Mouse (Mus musculus) liver, embryonic 14.5 days (tissue): ENCODE measurements around the gene Apbb2. TPM values are rescaled to one million over a fixed set of nuclear protein-coding genes. Genes with fewer than 3 reads are reported as not detected.

ENCODE experiments used
- ATAC-seq: fragments of 200-750 bp; cut with Nextera tagmentation; 2 replicates; pipeline ENCODE4 v1.8.0; 2017; ENCODE audit warnings: moderate number of reproducible peaks, mild to moderate bottlenecking, moderate library complexity; ENCODE audit not compliant: insufficient read depth
- DNase-seq, 3 experiments: peaks; one replicate each; pipeline ENCODE4 v3.0.0-alpha.2; 2012 to 2013; ENCODE audit warnings: low read depth in 3 of 3, low spot score in 3 of 3
- H3K27ac ChIP-seq: fragments of 300-500 bp; sonication (generic); 2 replicates; pipeline ENCODE4 v1.5.1; 2014; ENCODE audit warnings: moderate library complexity, mild to moderate bottlenecking, control low read depth, inconsistent platforms
- H3K27me3 ChIP-seq: fragments of 300-500 bp; sonication (generic); 2 replicates; pipeline ENCODE4 v1.6.1; 2014; ENCODE audit warnings: mild to moderate bottlenecking, low read length, moderate library complexity; ENCODE audit not compliant: control insufficient read depth, insufficient read depth
- H3K36me3 ChIP-seq: fragments of 300-500 bp; sonication (generic); replicated peaks from 2 replicates; pipeline ENCODE4 v1.6.1; 2014; ENCODE audit warnings: low read depth; ENCODE audit not compliant: control insufficient read depth, insufficient read depth
- H3K4me1 ChIP-seq, 2 experiments: fragments of 200-500 bp in 1 of 2; fragments of 300-500 bp in 1 of 2; sonication (generic) in 1 of 2; replicated peaks; 2 replicates each; pipeline ENCODE4 v1.6.1; 2012 to 2014; ENCODE audit warnings: antibody characterized with exemption in 1 of 2, inconsistent platforms in 1 of 2, low read length in 1 of 2; ENCODE audit not compliant: control insufficient read depth in 2 of 2, insufficient read depth in 2 of 2
- H3K4me2 ChIP-seq: fragments of 300-500 bp; sonication (generic); 2 replicates; pipeline ENCODE4 v1.6.1; 2014; ENCODE audit warnings: low read depth, mild to moderate bottlenecking, control low read depth, moderate library complexity
- H3K4me3 ChIP-seq, 2 experiments: fragments of 200-500 bp in 1 of 2; fragments of 300-500 bp in 1 of 2; sonication (generic) in 1 of 2; 2 replicates each; pipeline ENCODE4 v1.5.1; 2012 to 2014; ENCODE audit warnings: low read depth in 2 of 2, low read length in 2 of 2, mild to moderate bottlenecking in 2 of 2, control low read depth in 1 of 2, inconsistent platforms in 1 of 2, moderate library complexity in 1 of 2; ENCODE audit not compliant: insufficient read depth in 1 of 2
- H3K9ac ChIP-seq: fragments of 300-500 bp; sonication (generic); replicated peaks from 2 replicates; pipeline ENCODE4 v1.6.1; 2014; ENCODE audit warnings: mild to moderate bottlenecking, control low read depth, moderate library complexity
- H3K9me3 ChIP-seq: fragments of 300-500 bp; sonication (generic); 2 replicates; pipeline ENCODE4 v1.6.1; 2016; ENCODE audit warnings: low read length, mixed read lengths; ENCODE audit not compliant: control insufficient read depth
- CTCF ChIP-seq: IDR thresholded peaks from 2 replicates; pipeline ENCODE4 v1.5.1; 2016; ENCODE audit warnings: antibody characterized with exemption, low read depth, control low read depth
- EP300 ChIP-seq: IDR thresholded peaks from 2 replicates; pipeline ENCODE4 v1.6.1; 2016; ENCODE audit warnings: antibody characterized with exemption, low read depth
- WGBS: fragments of 180-500 bp; shearing (Covaris S2); extraction: QIAGEN DNeasy Blood & Tissue Kit; methylation state at CpG from one replicate; pipeline ENCODE4 v1.1.7; 2014; ENCODE audit not compliant: insufficient replicate concordance; 5-methylcytosine and 5-hydroxymethylcytosine counted together
- polyA plus RNA-seq, 2 experiments: library from polyadenylated mRNA; depleted of rRNA in 1 of 2; stranded (reverse) in 1 of 2; unstranded in 1 of 2; fragments of >200 nt; fragmentation: Nextera tagmentation in 1 of 2; extraction: Ambion mirVana in 1 of 2; gene quantifications; 2 replicates each; pipeline versions ENCODE4 v1.2.1 to v1.2.3; 2012 to 2014

Gene Apbb2
- polyA plus RNA-seq, 2 experiments, result 0.92 to 2.8 TPM

- Histone ChIP-seq H3K4me1 (no peaks in the 10 kb centered on the region), H3K36me3 (no peaks in the 10 kb centered on the region), H3K27me3 (no peaks in the 10 kb centered on the region), H3K4me3 (no peak overlapping the region), H3K27ac (no peak overlapping the region), H3K9me3 (no peaks in the 10 kb centered on the region), H3K9ac (no peak overlapping the region), H3K4me2 (no peak overlapping the region)
- ATAC-seq, result no peak
- TF ChIP-seq EP300 (no peak), CTCF (no peak)
- WGBS, result 58% methylated on average over 9 of the region's 9 CpGs
- DNase-seq, result no peak
Measured at GRCm38 (mm10) chr5:66310328-66310727, 308.3 kb downstream of the Apbb2 start.

GRCm38 (mm10) chr5:66305511-66305910 lies 313.1 kb downstream of the Apbb2 start:
- Histone ChIP-seq H3K4me1 (no peaks in the 10 kb centered on the region), H3K4me3 (no peak overlapping the region), H3K4me2 (no peak overlapping the region), H3K27me3 (no peaks in the 10 kb centered on the region), H3K36me3 (no peaks in the 10 kb centered on the region), H3K9me3 (no peaks in the 10 kb centered on the region), H3K27ac (no peak overlapping the region), H3K9ac (no peak overlapping the region)
- WGBS, result 71% methylated on average over 8 of the region's 8 CpGs
- DNase-seq, result no peak
- no peak for ATAC-seq
- TF ChIP-seq CTCF (no peak), EP300 (no peak)

- H3K4me2 ChIP-seq, result no peak overlapping the region
- 65% methylated on average over 11 of the region's 11 CpGs for whole genome bisulfite sequencing
Measured at GRCm38 (mm10) chr5:66304300-66305067, 314.1 kb downstream of the Apbb2 start.

GRCm38 (mm10) chr5:66302873-66303272 lies 315.7 kb downstream of the Apbb2 start:
- DNase-seq, result no peak
- 69% methylated on average over 2 of the region's 2 CpGs for WGBS
- Histone ChIP-seq H3K4me1 (no peaks in the 10 kb centered on the region), H3K27me3 (no peaks in the 10 kb centered on the region), H3K27ac (no peak overlapping the region), H3K9me3 (no peaks in the 10 kb centered on the region), H3K4me2 (no peak overlapping the region), H3K36me3 (no peaks in the 10 kb centered on the region), H3K9ac (no peak overlapping the region), H3K4me3 (no peak overlapping the region)
- ATAC-seq, result no peak
- TF ChIP-seq CTCF (no peak), EP300 (no peak)

More at GRCm38 (mm10) chr5:66304300-66305067, 314.1 kb downstream of the Apbb2 start:
- Histone ChIP-seq H3K9me3 (no peaks in the 10 kb centered on the region), H3K36me3 (no peaks in the 10 kb centered on the region), H3K9ac (no peak overlapping the region), H3K4me1 (no peaks in the 10 kb centered on the region), H3K27ac (no peak overlapping the region), H3K4me3 (no peak overlapping the region), H3K27me3 (no peaks in the 10 kb centered on the region)
- no peak for TF ChIP-seq CTCF
- TF ChIP-seq EP300, result no peak
- ATAC-seq (no peak), DNase-seq (no peak)

- Histone ChIP-seq H3K36me3 (no peaks in the 10 kb centered on the region), H3K4me3 (no peak overlapping the region), H3K27ac (no peak overlapping the region), H3K4me1 (no peaks in the 10 kb centered on the region), H3K9ac (no peak overlapping the region), H3K9me3 (no peaks in the 10 kb centered on the region), H3K27me3 (no peaks in the 10 kb centered on the region), H3K4me2 (no peak overlapping the region)
- ATAC-seq (no peak), DNase-seq (no peak)
- 78% methylated on average over 21 of the region's 21 CpGs for WGBS
- TF ChIP-seq EP300, result no peak
- TF ChIP-seq CTCF, result no peak
Measured at GRCm38 (mm10) chr5:66302085-66302815, 316.3 kb downstream of the Apbb2 start.
